Mouse (Mus musculus) testis, adult 2 months (tissue): ENCODE results near the gene Kctd6.

ENCODE experiments used
- CTCF ChIP-seq: fragments of 200-500 bp; IDR thresholded peaks from 2 replicates; pipeline ENCODE4 v1.5.1; 2012; ENCODE audit warnings: low read depth, mild to moderate bottlenecking, inconsistent platforms, low read length, moderate library complexity; ENCODE audit not compliant: control insufficient read depth, insufficient read depth, insufficient replicate concordance
- POLR2A ChIP-seq: fragments of 200-500 bp; IDR thresholded peaks from 2 replicates; pipeline ENCODE4 v1.6.1; 2012; ENCODE audit warnings: low read depth, mild to moderate bottlenecking, inconsistent platforms, low read length, moderate library complexity; ENCODE audit not compliant: control insufficient read depth

- TF ChIP-seq POLR2A (no peak), CTCF (no peak)
Measured at GRCm38 (mm10) chr14:8256881-8257280, 42.9 kb downstream of the Kctd6 start.
